Mouse (Mus musculus) heart, embryonic 14.5 days (tissue): Measurements from ENCODE around the gene Flywch1. TPM values are rescaled to one million over a fixed set of nuclear protein-coding genes. Genes with fewer than 3 reads are reported as not detected.
"Not testable (repeated sequence)": the region's sequence is repeated elsewhere in the genome, so short reads cannot be mapped to it uniquely, and the experiment has no call there.

Source experiments
- ATAC-seq: fragments of 200-750 bp; cut with Nextera tagmentation; 2 replicates; pipeline ENCODE4 v1.8.0; 2017; ENCODE audit warnings: low read depth, moderate TSS enrichment; ENCODE audit not compliant: insufficient number of reproducible peaks, insufficient read depth, low FRiP score
- H3K27ac ChIP-seq, 2 experiments: fragments of 200-500 bp in 1 of 2; fragments of 300-500 bp in 1 of 2; sonication (generic) in 1 of 2; replicated peaks in 1 of 2; 2 replicates each; pipeline ENCODE4 v1.5.1; 2012 to 2014; ENCODE audit warnings: low read depth in 2 of 2, low read length in 2 of 2, control low read depth in 1 of 2, mild to moderate bottlenecking in 1 of 2, mixed read lengths in 1 of 2; ENCODE audit not compliant: control insufficient read depth in 1 of 2, insufficient read depth in 1 of 2
- H3K27me3 ChIP-seq: fragments of 300-500 bp; sonication (generic); 2 replicates; pipeline ENCODE4 v1.6.1; 2014; ENCODE audit warnings: mild to moderate bottlenecking, low read length, control low read depth; ENCODE audit not compliant: control insufficient read depth, insufficient read depth
- H3K36me3 ChIP-seq: fragments of 300-500 bp; sonication (generic); 2 replicates; pipeline ENCODE4 v1.6.1; 2014; ENCODE audit warnings: mild to moderate bottlenecking, control low read depth, low read length, mixed read lengths; ENCODE audit not compliant: control insufficient read depth, insufficient read depth
- H3K4me1 ChIP-seq, 2 experiments: fragments of 200-500 bp in 1 of 2; fragments of 300-500 bp in 1 of 2; sonication (generic) in 1 of 2; 2 replicates each; pipeline ENCODE4 v1.6.1; 2012 to 2014; ENCODE audit warnings: low read length in 2 of 2, control low read depth in 1 of 2, mixed read lengths in 1 of 2; ENCODE audit not compliant: control insufficient read depth in 2 of 2, insufficient read depth in 2 of 2
- H3K4me2 ChIP-seq: fragments of 300-500 bp; sonication (generic); 2 replicates; pipeline ENCODE4 v1.6.1; 2014; ENCODE audit warnings: mild to moderate bottlenecking, low read length
- H3K4me3 ChIP-seq, 2 experiments: fragments of 200-500 bp in 1 of 2; fragments of 300-500 bp in 1 of 2; sonication (generic) in 1 of 2; 2 replicates each; pipeline ENCODE4 v1.5.1; 2012 to 2014; ENCODE audit warnings: low read length in 2 of 2, mild to moderate bottlenecking in 2 of 2, control low read depth in 1 of 2, low read depth in 1 of 2, moderate library complexity in 1 of 2; ENCODE audit not compliant: control insufficient read depth in 1 of 2, insufficient read depth in 1 of 2
- H3K9ac ChIP-seq: fragments of 300-500 bp; sonication (generic); 2 replicates; pipeline ENCODE4 v1.6.1; 2014; ENCODE audit warnings: mild to moderate bottlenecking, low read length
- H3K9me3 ChIP-seq: fragments of 300-500 bp; sonication (generic); 2 replicates; pipeline ENCODE4 v1.6.1; 2016; ENCODE audit warnings: low read length, control low read depth; ENCODE audit not compliant: control insufficient read depth
- WGBS: fragments of 180-500 bp; shearing (Covaris S2); extraction: QIAGEN DNeasy Blood & Tissue Kit; methylation state at CpG from one replicate; pipeline ENCODE4 v1.1.7; 2014; 5-methylcytosine and 5-hydroxymethylcytosine counted together
- polyA plus RNA-seq: library from polyadenylated mRNA; unstranded; fragments of >200 nt; fragmentation: Nextera tagmentation; extraction: Ambion mirVana; gene quantifications from 2 replicates; pipeline ENCODE4 v1.2.1, GENCODE M21; 2014

Flywch1 gene
- polyA plus RNA-seq, 1 experiment from 2014 or later, result 42.4 TPM

GRCm38 (mm10) chr17:23777141-23777540 lies 5.7 kb upstream of the Flywch1 start:
- WGBS, result 62% methylated on average over 2 of the region's 2 CpGs
- Histone ChIP-seq H3K4me1 (no peaks in the 10 kb centered on the region), H3K9me3 (no peaks in the 10 kb centered on the region), H3K9ac (no peak overlapping the region), H3K27me3 (no peaks in the 10 kb centered on the region), H3K4me3 (no peak overlapping the region), H3K36me3 (no peaks in the 10 kb centered on the region), H3K27ac (no peak overlapping the region), H3K4me2 (no peak overlapping the region)
- ATAC-seq, result no peak

- WGBS, result 73% methylated on average over 10 of the region's 10 CpGs
- no peak for ATAC-seq
- H3K4me1 ChIP-seq, result no peaks in the 10 kb centered on the region
These were observed 4.8 kb upstream of the Flywch1 start for GRCm38 (mm10) chr17:23776216-23776615.

GRCm38 (mm10) chr17:23774090-23774489 lies 2.7 kb upstream of the Flywch1 start:
- no peaks in the 10 kb centered on the region for H3K27me3 ChIP-seq
- 7% methylated on average over 12 of the region's 12 CpGs for WGBS
- ATAC-seq, result 0 out of 2 replicates have a peak, but pooled peaks have one; percentile 26
- H3K36me3 ChIP-seq, result no peaks in the 10 kb centered on the region
- H3K9ac ChIP-seq, result no peak overlapping the region
- no peak overlapping the region for H3K27ac ChIP-seq
- no peak overlapping the region for H3K4me3 ChIP-seq
- H3K4me1 ChIP-seq, result peaks cover 3 to 9% of the 10 kb centered on the region in 2 experiments; a peak in 3 of 4 replicates
- H3K9me3 ChIP-seq, result no peaks in the 10 kb centered on the region
- H3K4me2 ChIP-seq, result no peak overlapping the region

More at GRCm38 (mm10) chr17:23776216-23776615, 4.8 kb upstream of the Flywch1 start:
- Histone ChIP-seq H3K27me3 (no peaks in the 10 kb centered on the region), H3K9ac (no peak overlapping the region), H3K27ac (no peak overlapping the region), H3K36me3 (no peaks in the 10 kb centered on the region), H3K9me3 (no peaks in the 10 kb centered on the region), H3K4me2 (no peak overlapping the region), H3K4me3 (no peak overlapping the region)

- no peak for ATAC-seq
- H3K4me1 ChIP-seq, result peaks cover 3 to 9% of the 10 kb centered on the region in 2 experiments; a peak in 3 of 4 replicates
- H3K4me2 ChIP-seq, result no peak overlapping the region
- H3K27me3 ChIP-seq, result no peaks in the 10 kb centered on the region
- 70% methylated on average over 6 of the region's 6 CpGs for WGBS
- H3K36me3 ChIP-seq, result peaks cover 4% of the 10 kb centered on the region; the same call in 1 of the 2 replicates
- H3K4me3 ChIP-seq, result no peak overlapping the region
- no peak overlapping the region for H3K27ac ChIP-seq
- no peak overlapping the region for H3K9ac ChIP-seq
- no peaks in the 10 kb centered on the region for H3K9me3 ChIP-seq
These were observed 2.3 kb upstream of the Flywch1 start for GRCm38 (mm10) chr17:23773676-23774075.

- 81% methylated on average over 2 of the region's 2 CpGs for WGBS
- ATAC-seq, H3K4me3 ChIP-seq, H3K27me3 ChIP-seq, H3K4me1 ChIP-seq, H3K36me3 ChIP-seq, H3K9ac ChIP-seq, H3K9me3 ChIP-seq, H3K27ac ChIP-seq: not testable (repeated sequence)
- H3K4me2 ChIP-seq, result peak overlapping the region; percentile 36; the same call in 1 of the 2 replicates
These were observed 786 bp upstream of the Flywch1 start for GRCm38 (mm10) chr17:23772219-23772556.

- peak overlapping the region; percentile 74 to 76 for H3K27ac ChIP-seq
- H3K4me1 ChIP-seq, result peaks cover 3 to 9% of the 10 kb centered on the region in 2 experiments; a peak in 3 of 4 replicates
- H3K4me2 ChIP-seq, result peak overlapping the region; percentile 84
- H3K36me3 ChIP-seq, result peaks cover 8% of the 10 kb centered on the region; the same call in 1 of the 2 replicates
- H3K9ac ChIP-seq, result peak overlapping the region; percentile 85
- peak; percentile 6; the same call in 1 of the 2 replicates for ATAC-seq
- H3K27me3 ChIP-seq, result no peaks in the 10 kb centered on the region
- no peaks in the 10 kb centered on the region for H3K9me3 ChIP-seq
- WGBS, result 1% methylated on average over 18 of the region's 19 CpGs
- H3K4me3 ChIP-seq, result peak overlapping the region; percentile 68 to 95
These were observed 512 bp downstream of the Flywch1 start for GRCm38 (mm10) chr17:23770896-23771283.

- Histone ChIP-seq H3K4me1 (peaks cover 3 to 9% of the 10 kb centered on the region in 2 experiments; a peak in 3 of 4 replicates), H3K36me3 (peaks cover 8% of the 10 kb centered on the region; the same call in 1 of the 2 replicates), H3K27ac (peak overlapping the region; percentile 74 to 76; a peak in 3 of 4 replicates), H3K4me3 (peak overlapping the region; percentile 68 to 95; a peak in 3 of 4 replicates), H3K9me3 (no peaks in the 10 kb centered on the region), H3K9ac (peak overlapping the region; percentile 85), H3K27me3 (no peaks in the 10 kb centered on the region), H3K4me2 (peak overlapping the region; percentile 84)
- no peak for ATAC-seq
- WGBS, result 11% methylated on average over 2 of the region's 2 CpGs
These were observed 909 bp downstream of the Flywch1 start for GRCm38 (mm10) chr17:23770493-23770892.

- no peak overlapping the region for H3K9ac ChIP-seq
- no peaks in the 10 kb centered on the region for H3K4me1 ChIP-seq
- no peak for ATAC-seq
- 83% methylated on average over 11 of the region's 11 CpGs for whole genome bisulfite sequencing
- no peak overlapping the region for H3K27ac ChIP-seq
- H3K9me3 ChIP-seq, result no peaks in the 10 kb centered on the region
- H3K4me2 ChIP-seq, result no peak overlapping the region
- H3K4me3 ChIP-seq, result no peak overlapping the region
- peaks cover 52% of the 10 kb centered on the region for H3K36me3 ChIP-seq
- no peaks in the 10 kb centered on the region for H3K27me3 ChIP-seq
These were observed 8.4 kb downstream of the Flywch1 start for GRCm38 (mm10) chr17:23762976-23763375.
